Mouse (Mus musculus) retina, postnatal 7 days (tissue): ENCODE measurements around the gene Cdkl3.
"Not testable (repeated sequence)": the region's sequence is repeated elsewhere in the genome, so short reads cannot be mapped to it uniquely, and the experiment has no call there.

Experiments
- DNase-seq: peaks from one replicate; pipeline ENCODE4 v3.0.0-alpha.2; 2012; ENCODE audit warnings: low read depth, low spot score

Gene Cdkl3

GRCm38 (mm10) chr11:52076742-52077352 lies 72.8 kb downstream of the Cdkl3 start:
- no peak for DNase-seq

- DNase-seq, result no peak
These were observed 73.9 kb downstream of the Cdkl3 start for GRCm38 (mm10) chr11:52077939-52078338.

GRCm38 (mm10) chr11:52079978-52080377 lies 76.0 kb downstream of the Cdkl3 start:
- DNase-seq, result no peak

DNA sequence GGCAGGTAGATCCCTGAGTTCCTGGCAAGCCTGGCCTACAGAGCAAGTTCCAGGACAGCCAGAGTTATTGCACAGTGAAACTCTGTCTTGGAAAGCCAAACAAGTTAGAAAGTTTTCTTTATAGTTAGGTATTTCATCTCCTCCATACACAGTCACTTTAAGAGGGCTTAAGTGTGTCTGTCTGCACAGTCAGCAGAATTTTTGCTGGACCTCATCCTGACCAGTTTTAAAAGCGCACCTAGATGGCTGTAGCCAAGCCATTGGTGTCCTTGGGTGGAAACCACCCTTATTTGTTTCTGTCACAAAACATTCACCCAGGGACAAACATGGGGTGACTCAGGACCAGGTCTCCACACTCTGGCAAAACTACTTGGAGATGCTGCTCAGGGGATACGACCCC lies 76.6 kb downstream of the Cdkl3 start:
- no peak for DNase-seq

DNA sequence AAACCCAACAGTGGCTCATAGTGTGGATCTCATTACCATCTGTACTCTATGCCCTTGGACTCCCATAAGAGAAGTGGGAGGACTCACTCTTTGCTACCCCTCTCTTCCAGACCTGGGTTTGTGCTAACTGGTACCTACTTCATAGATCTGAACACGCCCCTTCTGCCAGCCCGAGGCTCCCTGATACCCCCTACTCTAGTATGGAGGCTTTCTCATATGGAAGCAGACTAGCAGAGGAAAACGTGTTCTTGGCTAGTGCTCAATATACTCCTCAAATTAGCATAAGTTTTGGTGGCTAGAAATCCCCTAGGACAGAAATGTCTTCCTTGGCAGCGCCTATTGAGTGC lies 81.8 kb downstream of the Cdkl3 start:
- DNase-seq, result no peak

- DNase-seq, result no peak
These were observed 82.3 kb downstream of the Cdkl3 start for GRCm38 (mm10) chr11:52086204-52086864.

- DNase-seq, result no peak
These were observed 85.3 kb downstream of the Cdkl3 start for GRCm38 (mm10) chr11:52089291-52089690.

DNA sequence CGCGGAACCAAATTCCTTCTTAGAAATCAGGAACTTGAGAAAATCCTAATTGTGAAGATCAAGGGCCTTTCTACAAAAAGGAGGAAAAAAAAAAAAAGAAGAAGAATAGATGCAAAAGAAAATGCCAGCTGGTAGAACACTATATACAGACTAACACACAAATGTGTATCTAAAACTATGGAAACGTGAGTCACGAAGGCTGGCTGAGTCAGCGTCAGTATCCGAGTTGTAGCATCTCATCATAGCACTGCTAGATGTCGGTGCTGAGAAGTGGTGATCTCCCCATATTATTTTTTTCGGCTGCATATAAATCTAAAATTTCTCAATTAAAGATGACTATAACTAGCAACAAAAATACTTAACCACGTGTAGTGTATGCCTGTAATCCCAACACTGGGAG lies 87.2 kb downstream of the Cdkl3 start:
- no peak for DNase-seq

DNA sequence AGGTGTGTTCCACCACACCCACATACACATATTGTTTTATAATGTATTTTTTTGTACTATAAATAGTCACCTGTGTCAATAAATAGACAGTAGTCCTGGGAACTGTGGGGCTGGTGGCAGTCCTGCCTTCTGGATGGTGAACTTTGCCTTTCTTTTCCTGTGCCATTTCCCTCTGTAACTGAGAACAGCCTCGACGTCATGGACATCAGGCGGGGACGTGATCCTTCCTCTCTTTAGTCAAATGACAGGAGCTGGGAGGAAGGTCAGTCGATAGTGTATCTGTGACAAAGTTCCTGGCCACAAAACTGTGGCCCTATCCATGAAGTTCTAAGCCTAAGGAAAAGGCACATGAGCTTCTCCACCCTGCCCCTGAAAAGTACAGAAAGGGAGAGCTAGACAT lies 90.5 kb downstream of the Cdkl3 start:
- DNase-seq, result no peak

DNA sequence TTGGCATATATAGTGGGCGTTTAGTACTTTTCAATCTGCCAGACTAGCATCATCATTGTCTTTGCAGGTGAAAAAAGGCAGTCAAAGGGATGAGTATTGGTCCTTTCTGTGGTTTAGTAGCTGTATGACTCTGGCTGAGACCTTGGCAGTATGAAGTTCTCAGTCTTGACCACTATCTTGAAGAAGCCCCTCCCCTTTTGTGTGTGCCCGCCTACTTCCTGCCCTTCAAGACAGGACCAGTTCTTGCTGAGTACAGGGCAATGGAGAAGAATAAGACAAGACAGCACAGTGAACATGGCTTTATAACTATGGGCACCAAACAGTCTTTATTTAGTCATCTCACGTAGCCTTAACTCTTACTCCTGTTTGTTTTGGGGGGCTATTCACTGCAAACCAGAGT lies 93.0 kb downstream of the Cdkl3 start:
- no peak for DNase-seq

- DNase-seq, result no peak
These were observed 93.6 kb downstream of the Cdkl3 start for GRCm38 (mm10) chr11:52097596-52097995.

DNA sequence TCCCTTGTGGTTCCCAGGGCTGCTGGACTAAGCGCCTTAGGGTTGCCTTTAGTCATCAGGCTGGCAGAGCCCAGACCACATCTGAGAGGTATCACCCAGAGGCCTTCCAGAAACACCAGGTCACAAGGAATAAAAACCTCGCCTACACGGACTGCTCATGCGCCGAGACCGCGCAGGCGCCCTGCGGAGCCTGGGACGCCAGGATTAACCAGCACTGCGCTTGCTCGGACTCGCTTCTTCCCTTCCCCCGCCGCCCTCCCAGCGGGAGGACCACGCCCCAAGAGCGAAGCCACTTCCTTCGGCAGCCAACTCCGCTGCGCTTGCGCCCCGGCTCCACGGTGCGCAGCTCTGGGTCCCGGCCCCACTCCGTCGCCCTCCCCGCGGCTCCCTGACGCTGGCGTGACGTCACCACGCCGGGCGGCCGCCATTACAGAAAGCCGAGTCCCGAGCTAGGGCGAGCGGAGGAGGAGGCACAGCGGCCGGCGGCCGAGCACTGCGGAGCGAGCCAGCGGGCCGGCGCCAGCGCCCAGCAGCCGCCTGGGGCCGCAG lies 94.5 kb downstream of the Cdkl3 start, which contains the start of gene Ppp2ca:
TSS of gene Ppp2ca (plus strand) at position 284 of the 549 bp plus-strand sequence.
- DNase-seq, result peak; percentile 98

DNA sequence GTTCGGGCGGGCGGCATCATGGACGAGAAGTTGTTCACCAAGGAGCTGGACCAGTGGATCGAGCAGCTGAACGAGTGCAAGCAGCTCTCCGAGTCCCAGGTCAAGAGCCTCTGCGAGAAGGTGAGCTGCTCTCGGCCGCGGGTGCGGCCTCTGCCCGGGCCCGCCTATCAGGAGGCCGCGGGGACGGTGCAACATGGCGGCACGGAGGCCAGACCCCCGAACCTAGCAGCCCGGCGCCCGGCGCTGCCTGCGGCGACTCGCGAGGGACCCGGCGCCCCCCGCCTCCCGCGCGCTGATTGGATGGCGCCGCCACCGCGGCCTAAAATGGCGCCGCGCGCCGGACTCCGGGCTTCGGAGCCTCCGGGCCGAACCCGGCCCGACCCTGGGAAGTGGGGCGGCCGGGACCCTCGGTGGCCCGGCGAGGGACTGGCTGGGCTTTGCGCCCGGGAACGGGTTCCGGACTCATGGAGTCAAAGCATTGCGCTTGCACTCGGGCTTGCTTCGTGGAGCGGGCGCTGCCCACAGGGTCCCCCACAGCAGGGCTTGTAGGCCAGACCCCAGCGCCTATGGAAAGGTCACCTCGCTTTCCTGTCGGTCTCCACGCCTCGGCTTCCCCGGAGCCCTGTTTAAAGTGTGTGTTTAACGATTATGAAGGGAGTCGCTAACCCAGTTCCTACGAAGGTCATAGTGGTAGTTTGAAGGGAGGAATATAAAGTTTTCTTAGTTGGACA lies 95.2 kb downstream of the Cdkl3 start:
- DNase-seq, result peak; percentile 67

- DNase-seq, result no peak
These were observed 95.8 kb downstream of the Cdkl3 start for GRCm38 (mm10) chr11:52099771-52100219.

GRCm38 (mm10) chr11:52102977-52103376 lies 99.0 kb downstream of the Cdkl3 start:
- no peak for DNase-seq

- no peak for DNase-seq
These were observed 101.5 kb downstream of the Cdkl3 start for GRCm38 (mm10) chr11:52105503-52105902.

DNA sequence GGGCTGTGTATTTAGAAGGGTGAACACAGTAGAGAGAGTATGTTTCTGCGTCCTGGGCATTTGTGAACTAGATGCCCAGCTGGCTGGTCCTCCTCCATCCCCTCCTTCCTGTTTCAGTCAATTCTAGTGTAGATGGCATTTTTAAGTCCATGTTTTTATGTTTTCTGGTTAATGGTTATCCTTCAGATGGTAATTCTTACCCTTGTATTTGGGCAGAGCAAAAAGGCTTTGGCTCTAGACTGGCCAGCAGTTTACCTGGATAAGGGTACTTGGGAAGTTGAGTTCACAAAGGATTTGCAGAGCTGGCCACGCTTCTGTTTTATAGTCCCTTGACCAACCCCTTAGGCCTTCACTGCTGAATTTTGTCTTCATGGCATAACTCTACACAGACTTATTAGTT lies 102.0 kb downstream of the Cdkl3 start:
- DNase-seq, result no peak

- DNase-seq, result no peak
These were observed 102.4 kb downstream of the Cdkl3 start for GRCm38 (mm10) chr11:52106438-52106837.

GRCm38 (mm10) chr11:52108796-52109195 lies 104.8 kb downstream of the Cdkl3 start:
- DNase-seq, result no peak

DNA sequence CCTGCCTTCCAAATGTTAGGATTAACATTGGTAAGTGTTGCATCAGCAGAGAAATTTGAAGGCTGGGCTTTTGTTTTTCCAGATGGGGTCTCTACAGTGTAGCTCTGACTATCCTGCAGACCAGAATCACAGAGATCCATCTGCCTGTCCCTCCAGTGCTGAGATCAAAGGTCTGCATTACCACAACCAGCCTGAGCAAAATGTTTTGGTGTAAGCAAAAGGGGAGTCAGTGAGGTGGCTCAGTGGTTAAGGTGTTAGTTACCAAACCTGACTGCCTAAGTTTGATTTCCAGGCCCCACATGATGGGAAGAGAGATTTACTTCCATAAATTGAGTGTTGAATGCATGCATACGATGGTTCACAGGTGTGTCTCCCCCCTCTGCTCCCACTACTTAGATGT lies 105.4 kb downstream of the Cdkl3 start:
- DNase-seq, result no peak

DNA sequence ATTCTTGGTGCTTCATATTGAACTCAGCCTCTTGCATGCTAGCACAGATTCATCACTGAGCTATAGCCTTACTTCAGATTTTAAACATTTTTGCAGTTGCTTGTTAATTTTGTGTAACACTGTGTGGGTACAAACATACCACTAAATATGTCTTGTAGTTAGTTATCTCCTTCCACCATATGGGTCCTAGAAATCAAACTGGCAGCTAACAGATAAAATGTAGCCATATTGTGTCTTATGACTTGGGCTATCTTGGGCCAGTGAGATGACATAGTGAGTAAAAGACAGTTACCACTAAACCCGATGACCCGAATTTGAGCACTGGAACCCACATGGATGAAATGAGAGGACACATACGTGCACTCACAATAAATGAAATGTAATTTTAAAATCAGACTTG lies 111.5 kb downstream of the Cdkl3 start:
- no peak for DNase-seq

DNA sequence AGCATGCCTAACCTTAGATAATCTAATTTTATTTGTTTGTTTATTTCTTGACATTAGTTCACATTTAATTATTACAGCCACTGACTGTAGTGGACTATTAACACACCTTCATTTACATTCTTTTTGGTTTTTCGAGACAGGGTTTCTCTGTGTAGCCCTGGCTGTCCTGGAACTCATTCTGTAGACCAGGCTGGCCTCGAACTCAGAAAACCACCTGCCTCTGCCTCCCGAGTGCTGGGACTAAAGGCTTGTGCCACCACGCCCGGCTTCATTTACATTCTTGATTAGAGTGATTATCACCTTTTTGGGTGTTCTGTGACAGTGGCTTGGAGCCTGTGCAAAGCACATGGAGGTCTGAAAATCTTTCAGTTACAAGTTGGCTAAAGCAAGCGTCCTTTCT lies 112.1 kb downstream of the Cdkl3 start:
- DNase-seq, result not testable (repeated sequence)

DNA sequence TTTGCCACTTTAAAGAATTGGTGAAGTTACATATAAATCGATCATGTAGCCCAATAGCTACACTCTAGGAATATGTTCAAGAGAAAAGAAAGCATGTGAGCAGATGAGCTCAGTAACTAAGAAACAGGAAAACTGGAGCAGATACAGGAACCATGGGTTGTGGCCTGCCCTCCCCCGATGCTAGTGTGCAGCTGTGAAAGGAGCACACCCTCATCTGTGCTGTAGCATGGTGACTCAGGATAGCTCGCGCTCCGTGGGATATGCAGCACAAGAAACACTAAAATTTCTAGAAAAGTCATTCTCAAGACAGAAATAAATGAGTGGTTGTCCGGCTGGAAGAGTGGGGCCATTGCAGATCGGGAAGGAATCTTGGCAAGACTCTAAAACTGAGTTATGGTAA lies 113.1 kb downstream of the Cdkl3 start:
- DNase-seq, result no peak
